Mouse (Mus musculus) macrophage (primary cell): ENCODE data around the gene Rin2. TPM values are rescaled to one million over a fixed set of nuclear protein-coding genes. Genes with fewer than 3 reads are reported as not detected.
A peak's percentile ranks its signal among the peaks of the same experiment; 100 is the strongest.
"Not testable (repeated sequence)": the region's sequence is repeated elsewhere in the genome, so short reads cannot be mapped to it uniquely, and the experiment has no call there.

Experiments
- H3K27ac ChIP-seq: fragments of 350-480 bp; formaldehyde crosslinking; 2 replicates; pipeline ENCODE4 v1.9.0; 2021
- H3K36me3 ChIP-seq: fragments of 350-480 bp; formaldehyde crosslinking; 2 replicates; pipeline ENCODE4 v1.9.0; 2021; ENCODE audit errors: inconsistent target
- H3K4me3 ChIP-seq: fragments of 350-480 bp; formaldehyde crosslinking; 2 replicates; pipeline ENCODE4 v1.9.0; 2021; ENCODE audit errors: inconsistent target
- H3K79me2 ChIP-seq: fragments of 350-480 bp; formaldehyde crosslinking; 2 replicates; pipeline ENCODE4 v1.9.0; 2021; ENCODE audit errors: inconsistent target
- WGBS: methylation state at CpG from one replicate; pipeline ENCODE4 v1.1.7; 2026; ENCODE audit warnings: inconsistent platforms; ENCODE audit not compliant: missing documents; 5-methylcytosine and 5-hydroxymethylcytosine counted together
- polyA plus RNA-seq: library from polyadenylated mRNA; stranded (reverse); fragments of 250-400 nt; gene quantifications from 3 replicates; pipeline ENCODE4 v1.2.4, GENCODE M21; 2018; ENCODE audit warnings: inconsistent platforms

The Rin2 gene
- polyA plus RNA-seq, 1 experiment from 2014 or later: 29.2 TPM

GRCm38 (mm10) chr2:145898106-145898505 lies 223.1 kb downstream of the Rin2 start:
- 89% methylated on average over 9 of the region's 9 CpGs for WGBS
- Histone ChIP-seq H3K79me2 (no peaks in the 10 kb centered on the region), H3K36me3 (no peaks in the 10 kb centered on the region), H3K4me3 (no peak overlapping the region), H3K27ac (no peak overlapping the region)

GRCm38 (mm10) chr2:145900318-145900717 lies 225.3 kb downstream of the Rin2 start:
- H3K4me3 ChIP-seq, H3K27ac ChIP-seq, H3K36me3 ChIP-seq: not testable (repeated sequence)
- peaks cover 20% of the 10 kb centered on the region for H3K79me2 ChIP-seq
- 89% methylated on average over 6 of the region's 8 CpGs for WGBS

GRCm38 (mm10) chr2:145901861-145902260 lies 226.8 kb downstream of the Rin2 start, which contains the start of gene Naa20:
Gene Naa20 (plus strand): TSS chr2:145902099.
- 95% methylated on average over 6 of the region's 6 CpGs for WGBS
- H3K4me3 ChIP-seq: peak within 1 kb of the TSS; percentile 11; the same call in 1 of the 2 replicates
- H3K27ac ChIP-seq: no peak within 1 kb of the TSS
- peaks cover 35% of the 10 kb centered on the region for H3K79me2 ChIP-seq
- H3K36me3 ChIP-seq: no peaks in the 10 kb centered on the region

GRCm38 (mm10) chr2:145903061-145903901 lies 228.3 kb downstream of the Rin2 start:
- Histone ChIP-seq H3K79me2 (peaks cover 50% of the 10 kb centered on the region), H3K27ac (peak overlapping the region; percentile 82), H3K36me3 (peaks cover 5% of the 10 kb centered on the region; the same call in 1 of the 2 replicates), H3K4me3 (peak overlapping the region; percentile 72)
- WGBS: 0% methylated on average over 67 of the region's 68 CpGs

GRCm38 (mm10) chr2:145903983-145904616 lies 229.1 kb downstream of the Rin2 start:
- Histone ChIP-seq H3K36me3 (peaks cover 13% of the 10 kb centered on the region), H3K79me2 (peaks cover 58% of the 10 kb centered on the region), H3K27ac (peak overlapping the region; percentile 82), H3K4me3 (peak overlapping the region; percentile 72)
- 39% methylated on average over 12 of the region's 12 CpGs for WGBS

- Histone ChIP-seq H3K36me3 (peaks cover 22% of the 10 kb centered on the region), H3K79me2 (peaks cover 68% of the 10 kb centered on the region), H3K4me3 (peak overlapping the region; percentile 72), H3K27ac (peak overlapping the region; percentile 21; the same call in 1 of the 2 replicates)
- WGBS: 79% methylated on average over 6 of the region's 6 CpGs
These were observed 230.1 kb downstream of the Rin2 start for GRCm38 (mm10) chr2:145905156-145905555.

- 25% methylated on average over 3 of the region's 4 CpGs for WGBS
- Histone ChIP-seq H3K79me2 (peaks cover 76% of the 10 kb centered on the region), H3K27ac (peak overlapping the region; percentile 21; the same call in 1 of the 2 replicates), H3K36me3 (peaks cover 29% of the 10 kb centered on the region)
- H3K4me3 ChIP-seq: not testable (repeated sequence)
These were observed 230.9 kb downstream of the Rin2 start for GRCm38 (mm10) chr2:145905884-145906283.

- Histone ChIP-seq H3K27ac (no peak overlapping the region), H3K4me3 (no peak overlapping the region), H3K79me2 (no peaks in the 10 kb centered on the region), H3K36me3 (peaks cover 85% of the 10 kb centered on the region)
- WGBS: 90% methylated on average over 8 of the region's 8 CpGs
These were observed 246.1 kb downstream of the Rin2 start for GRCm38 (mm10) chr2:145920941-145921650.

GRCm38 (mm10) chr2:145934339-145935231 lies 259.6 kb downstream of the Rin2 start, which contains the start of the genes Cfap61 and Crnkl1:
Gene Cfap61 (plus strand): TSS chr2:145934784.
Gene Crnkl1 (minus strand): TSS chr2:145935014.
- Histone ChIP-seq H3K36me3 (peaks cover 31% of the 10 kb centered on the region; the same call in 1 of the 2 replicates), H3K27ac (0 out of 2 replicates have a peak within 1 kb of the TSS, but pooled peaks have one; percentile 13), H3K4me3 (peak within 1 kb of the TSS; percentile 90), H3K79me2 (peaks cover 19% of the 10 kb centered on the region)
- under 1% methylated on average over 56 of the region's 61 CpGs for WGBS

GRCm38 (mm10) chr2:145936975-145937374 lies 262.0 kb downstream of the Rin2 start:
- Histone ChIP-seq H3K27ac (no peak overlapping the region), H3K36me3 (peaks cover 8% of the 10 kb centered on the region; the same call in 1 of the 2 replicates), H3K4me3 (no peak overlapping the region), H3K79me2 (peaks cover 19% of the 10 kb centered on the region)
- 86% methylated on average over 8 of the region's 8 CpGs for WGBS

Other genes with a start within 250 kb of the Rin2 start
- gene Naa20, start 226.9 kb downstream of the Rin2 start, polyA plus RNA-seq: 73.2 to 165 TPM (median 79.1 TPM) in 3 replicates